Mouse (Mus musculus) stomach, embryonic 16.5 days (tissue): ENCODE data around the gene Exd2. TPM values are rescaled to one million over a fixed set of nuclear protein-coding genes. Genes with fewer than 3 reads are reported as not detected.

Experiments
- ATAC-seq: fragments of 200-750 bp; cut with Nextera tagmentation; 2 replicates; pipeline ENCODE4 v1.8.0; 2017; ENCODE audit warnings: moderate number of reproducible peaks, moderate TSS enrichment; ENCODE audit not compliant: insufficient read depth, low FRiP score
- H3K27ac ChIP-seq: fragments of 300-500 bp; sonication (generic); 2 replicates; pipeline ENCODE4 v1.5.1; 2014; ENCODE audit warnings: low read length
- H3K27me3 ChIP-seq: fragments of 300-500 bp; sonication (generic); 2 replicates; pipeline ENCODE4 v1.6.1; 2014; ENCODE audit warnings: low read length, control low read depth, mixed read lengths; ENCODE audit not compliant: control insufficient read depth, insufficient read depth
- H3K36me3 ChIP-seq: fragments of 300-500 bp; sonication (generic); 2 replicates; pipeline ENCODE4 v1.6.1; 2014; ENCODE audit warnings: low read length; ENCODE audit not compliant: control insufficient read depth, insufficient read depth
- H3K4me1 ChIP-seq: fragments of 300-500 bp; sonication (generic); 2 replicates; pipeline ENCODE4 v1.6.1; 2014; ENCODE audit warnings: low read length, control low read depth, mixed read lengths; ENCODE audit not compliant: control insufficient read depth, insufficient read depth
- H3K4me2 ChIP-seq: fragments of 300-500 bp; sonication (generic); 2 replicates; pipeline ENCODE4 v1.6.1; 2014; ENCODE audit warnings: low read depth, low read length, mixed read lengths
- H3K4me3 ChIP-seq: fragments of 300-500 bp; sonication (generic); replicated peaks from 2 replicates; pipeline ENCODE4 v1.5.1; 2014; ENCODE audit warnings: mild to moderate bottlenecking, low read length
- H3K9ac ChIP-seq: fragments of 300-500 bp; sonication (generic); 2 replicates; pipeline ENCODE4 v1.6.1; 2014; ENCODE audit warnings: low read length
- H3K9me3 ChIP-seq: fragments of 300-500 bp; sonication (generic); replicated peaks from 2 replicates; pipeline ENCODE4 v1.6.1; 2016; ENCODE audit warnings: low read length, control low read depth; ENCODE audit not compliant: control insufficient read depth
- WGBS: fragments of 180-500 bp; shearing (Covaris S2); extraction: QIAGEN DNeasy Blood & Tissue Kit; methylation state at CpG from one replicate; pipeline ENCODE4 v1.1.7; 2014; 5-methylcytosine and 5-hydroxymethylcytosine counted together
- polyA plus RNA-seq: library from polyadenylated mRNA; unstranded; fragments of >200 nt; fragmentation: Nextera tagmentation; extraction: Ambion mirVana; gene quantifications from 2 replicates; pipeline ENCODE4 v1.2.1, GENCODE M21; 2015

Exd2 gene
- polyA plus RNA-seq: 26.5 and 28.0 TPM in 2 replicates

DNA sequence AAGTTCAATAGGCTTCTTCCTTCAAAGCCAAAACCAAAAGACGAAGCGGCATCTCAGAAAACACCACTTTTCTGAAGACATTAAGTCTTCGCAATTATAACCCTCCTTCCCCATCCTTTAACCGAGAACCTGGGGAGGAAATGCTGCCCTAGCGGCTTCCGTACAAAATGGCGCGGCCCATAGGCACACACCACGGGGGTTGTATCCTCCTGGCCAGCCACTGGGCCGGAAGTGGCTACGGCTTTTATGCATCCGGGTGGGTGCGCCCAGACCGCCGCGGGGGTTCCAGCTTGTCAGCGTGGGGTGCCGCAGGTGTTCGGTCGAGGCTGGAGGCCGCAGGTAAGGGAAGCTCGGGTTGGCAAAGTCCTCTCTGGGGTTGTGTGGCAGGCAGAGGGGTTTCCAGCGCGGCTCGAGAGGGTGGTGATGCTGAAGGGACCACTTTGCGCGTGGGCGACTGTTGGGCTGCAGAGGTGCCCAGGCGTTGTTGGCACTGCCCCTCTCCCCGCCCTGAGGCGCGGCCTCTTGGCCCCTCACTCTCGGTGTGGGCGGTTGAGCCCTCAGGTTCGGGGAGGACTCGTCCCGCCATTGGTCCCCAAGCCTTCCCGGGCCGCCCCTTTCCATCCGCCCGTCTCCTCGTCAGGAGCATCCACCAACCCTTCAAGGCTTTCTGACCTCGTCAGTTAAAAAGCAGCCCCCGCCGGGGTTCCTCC, at the start of gene Exd2:
Gene Exd2, plus strand, starts transcription at position 154 of the 710 bp plus-strand sequence.
- H3K4me2 ChIP-seq: peak within 1 kb of the TSS; percentile 81
- no peaks in the 10 kb centered on the region for H3K9me3 ChIP-seq
- no peaks in the 10 kb centered on the region for H3K27me3 ChIP-seq
- no peaks in the 10 kb centered on the region for H3K36me3 ChIP-seq
- peak within 1 kb of the TSS; percentile 92 for H3K4me3 ChIP-seq
- ATAC-seq: peak; percentile 97
- under 1% methylated on average over 44 of the region's 45 CpGs for WGBS
- H3K9ac ChIP-seq: peak within 1 kb of the TSS; percentile 86
- H3K4me1 ChIP-seq: peaks cover 7% of the 10 kb centered on the region; the same call in 1 of the 2 replicates
- peak within 1 kb of the TSS; percentile 90 for H3K27ac ChIP-seq

DNA sequence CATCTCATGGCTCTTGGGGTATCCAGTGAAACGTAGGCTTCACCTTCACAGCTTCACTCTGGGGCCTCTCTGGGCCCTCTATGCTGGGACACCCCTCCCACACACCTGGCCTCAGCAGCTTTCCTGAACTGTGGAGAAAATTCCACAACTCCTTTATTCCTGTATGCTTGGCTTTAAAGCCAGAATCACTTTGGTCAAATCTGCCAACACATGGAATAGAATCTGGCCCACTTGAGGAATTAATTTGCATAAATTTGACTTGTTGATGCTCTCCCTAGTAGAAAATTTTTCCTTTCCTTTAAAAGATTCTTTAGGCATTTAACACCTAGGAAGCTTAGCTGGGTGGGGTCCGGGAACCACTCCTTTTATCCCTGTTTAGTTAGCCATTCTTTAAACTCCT, 47.8 kb upstream of the Exd2 start:
- Histone ChIP-seq H3K9ac (no peak overlapping the region), H3K36me3 (peaks cover 17% of the 10 kb centered on the region; the same call in 1 of the 2 replicates), H3K4me2 (no peak overlapping the region), H3K4me3 (no peak overlapping the region), H3K9me3 (peaks cover 13% of the 10 kb centered on the region), H3K4me1 (no peaks in the 10 kb centered on the region), H3K27me3 (no peaks in the 10 kb centered on the region), H3K27ac (no peak overlapping the region)
- whole genome bisulfite sequencing: 89% methylated on average over 2 of the region's 2 CpGs
- no peak for ATAC-seq

DNA sequence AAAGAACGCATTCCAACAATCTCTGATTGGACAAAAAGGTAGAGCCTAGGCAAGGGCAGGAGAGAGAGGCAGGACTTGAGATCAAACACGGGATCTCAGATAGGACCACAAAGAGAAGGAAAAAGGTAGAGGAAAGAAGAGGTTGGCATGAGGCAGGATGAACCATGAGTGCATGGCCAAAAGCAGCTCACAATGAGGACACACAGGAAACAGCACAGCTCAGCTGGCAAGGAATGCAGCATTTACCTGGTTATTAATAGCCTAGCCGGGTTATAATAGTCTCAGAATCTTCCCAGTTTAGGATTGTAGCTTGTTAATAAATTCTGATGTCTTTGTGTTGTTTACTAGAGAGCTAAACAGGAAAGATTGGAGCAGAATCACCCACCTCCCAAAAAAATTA, 35.2 kb upstream of the Exd2 start:
- peaks cover 3% of the 10 kb centered on the region; the same call in 1 of the 2 replicates for H3K36me3 ChIP-seq
- H3K9ac ChIP-seq: no peak overlapping the region
- no peak overlapping the region for H3K4me2 ChIP-seq
- no peaks in the 10 kb centered on the region for H3K4me1 ChIP-seq
- H3K9me3 ChIP-seq: no peaks in the 10 kb centered on the region
- no peaks in the 10 kb centered on the region for H3K27me3 ChIP-seq
- ATAC-seq: no peak
- H3K27ac ChIP-seq: no peak overlapping the region
- no peak overlapping the region for H3K4me3 ChIP-seq
- 84% methylated on average over 3 of the region's 3 CpGs for WGBS

DNA sequence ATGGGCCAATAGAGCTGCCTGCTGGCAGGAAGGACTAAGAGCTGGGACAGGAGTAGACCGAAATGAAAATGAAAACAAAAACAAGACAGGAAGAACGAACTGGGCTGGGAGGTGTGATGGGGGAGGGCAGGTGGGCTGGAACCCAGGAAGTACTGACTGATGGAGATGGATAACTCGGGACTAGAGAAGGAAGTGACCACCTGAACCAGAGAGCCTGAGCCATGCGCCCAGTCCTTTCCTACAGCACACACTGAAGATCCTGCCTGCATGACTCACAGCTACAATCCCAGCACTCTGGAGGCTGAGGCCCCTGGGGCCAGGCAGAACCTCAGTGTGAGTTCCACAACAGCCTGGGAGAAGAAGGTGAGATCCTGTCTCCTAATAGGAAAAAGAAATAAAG, 29.6 kb upstream of the Exd2 start:
- Histone ChIP-seq H3K9me3 (no peaks in the 10 kb centered on the region), H3K4me2 (no peak overlapping the region), H3K9ac (no peak overlapping the region), H3K4me1 (peaks cover 11% of the 10 kb centered on the region), H3K36me3 (no peaks in the 10 kb centered on the region), H3K27me3 (no peaks in the 10 kb centered on the region), H3K4me3 (no peak overlapping the region), H3K27ac (peak overlapping the region; percentile 10; the same call in 1 of the 2 replicates)
- 56% methylated on average over 4 of the region's 4 CpGs for WGBS
- ATAC-seq: no peak

DNA sequence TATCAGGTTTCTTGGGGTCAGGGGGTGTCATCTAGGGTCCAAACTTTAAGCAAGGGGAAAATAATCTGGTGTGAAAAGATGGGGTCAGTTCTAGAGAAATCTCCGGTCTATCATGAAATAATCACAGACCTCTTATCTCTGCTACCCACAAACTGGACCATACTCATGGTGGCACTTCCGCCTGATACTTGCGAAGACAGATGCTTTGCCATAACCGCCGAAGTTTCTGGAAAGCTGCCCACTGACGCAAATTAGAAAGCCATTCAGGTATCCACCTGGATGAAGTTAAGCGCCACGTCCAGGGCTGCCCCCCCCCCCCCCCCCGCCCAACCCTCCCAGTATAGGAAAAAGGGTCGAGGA, 28.3 kb upstream of the Exd2 start:
- H3K4me2 ChIP-seq: peak overlapping the region; percentile 56
- no peaks in the 10 kb centered on the region for H3K36me3 ChIP-seq
- peaks cover 11% of the 10 kb centered on the region for H3K4me1 ChIP-seq
- H3K27ac ChIP-seq: peak overlapping the region; percentile 97
- no peaks in the 10 kb centered on the region for H3K27me3 ChIP-seq
- H3K9me3 ChIP-seq: no peaks in the 10 kb centered on the region
- 4% methylated on average over 9 of the region's 10 CpGs for WGBS
- H3K9ac ChIP-seq: peak overlapping the region; percentile 98
- peak overlapping the region; percentile 94 for H3K4me3 ChIP-seq
- no peak for ATAC-seq

DNA sequence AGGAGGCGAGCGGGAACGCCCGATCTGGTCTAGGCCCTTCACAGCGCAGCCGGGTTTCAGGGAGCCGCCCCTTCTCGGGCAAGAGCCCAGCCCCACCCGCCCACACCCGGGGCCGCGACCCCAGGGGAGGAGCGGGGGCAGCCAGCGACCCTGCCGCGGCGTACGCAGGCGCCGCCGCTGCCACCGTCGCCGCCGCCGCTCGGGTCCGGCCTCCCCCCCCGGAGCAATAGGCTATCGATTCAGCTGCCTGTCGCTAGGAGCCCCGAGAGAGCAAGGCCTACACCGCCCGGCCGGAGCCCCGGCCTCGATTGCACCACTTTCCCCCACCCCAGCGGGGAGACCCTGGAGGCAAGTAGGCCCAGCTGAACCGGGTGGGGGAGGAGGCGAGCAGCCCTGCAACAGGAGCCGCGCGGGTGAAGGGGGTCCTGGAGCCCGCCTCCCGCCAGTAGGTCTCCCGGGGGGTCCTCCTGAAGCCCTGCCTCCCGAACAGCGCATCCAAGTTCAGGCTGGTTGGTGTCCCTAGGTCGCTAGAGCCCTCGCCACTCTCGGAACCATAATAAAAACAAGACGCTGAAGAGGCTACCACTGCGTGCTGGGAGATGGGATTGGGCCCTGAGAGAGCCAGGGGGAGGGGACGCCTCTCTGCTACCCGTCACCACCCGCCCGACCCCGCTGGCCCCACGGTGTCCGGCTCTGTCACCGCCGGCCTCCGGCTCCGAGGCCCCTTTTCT, 27.8 kb upstream of the Exd2 start:
- peaks cover 11% of the 10 kb centered on the region for H3K4me1 ChIP-seq
- peak overlapping the region; percentile 94 for H3K4me3 ChIP-seq
- H3K27ac ChIP-seq: peak overlapping the region; percentile 97
- H3K9ac ChIP-seq: peak overlapping the region; percentile 98
- ATAC-seq: peak; percentile 78
- peak overlapping the region; percentile 56 for H3K4me2 ChIP-seq
- 0% methylated on average over 62 of the region's 64 CpGs for WGBS
- no peaks in the 10 kb centered on the region for H3K36me3 ChIP-seq
- no peaks in the 10 kb centered on the region for H3K9me3 ChIP-seq
- H3K27me3 ChIP-seq: no peaks in the 10 kb centered on the region

DNA sequence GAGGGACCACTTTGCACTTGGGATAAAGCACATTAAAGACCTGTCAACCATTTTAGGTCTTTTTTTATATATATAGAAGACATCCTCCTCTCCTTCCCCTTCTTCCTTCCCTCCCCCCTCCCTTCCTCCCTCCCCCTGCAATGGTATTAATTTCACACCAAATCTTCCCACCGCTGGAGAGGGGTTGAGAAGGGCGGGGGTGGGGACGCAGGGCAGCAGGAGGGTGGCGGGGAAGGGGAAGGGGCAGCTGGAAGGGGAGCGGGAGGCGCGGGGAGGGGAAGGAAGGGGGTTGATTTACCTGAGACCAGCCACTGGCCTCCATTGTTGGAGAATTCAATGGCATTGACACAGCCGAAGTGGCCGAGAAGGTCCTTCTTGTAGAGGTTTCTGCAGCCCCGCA, 27.0 kb upstream of the Exd2 start:
- ATAC-seq: peak; percentile 1; the same call in 1 of the 2 replicates

DNA sequence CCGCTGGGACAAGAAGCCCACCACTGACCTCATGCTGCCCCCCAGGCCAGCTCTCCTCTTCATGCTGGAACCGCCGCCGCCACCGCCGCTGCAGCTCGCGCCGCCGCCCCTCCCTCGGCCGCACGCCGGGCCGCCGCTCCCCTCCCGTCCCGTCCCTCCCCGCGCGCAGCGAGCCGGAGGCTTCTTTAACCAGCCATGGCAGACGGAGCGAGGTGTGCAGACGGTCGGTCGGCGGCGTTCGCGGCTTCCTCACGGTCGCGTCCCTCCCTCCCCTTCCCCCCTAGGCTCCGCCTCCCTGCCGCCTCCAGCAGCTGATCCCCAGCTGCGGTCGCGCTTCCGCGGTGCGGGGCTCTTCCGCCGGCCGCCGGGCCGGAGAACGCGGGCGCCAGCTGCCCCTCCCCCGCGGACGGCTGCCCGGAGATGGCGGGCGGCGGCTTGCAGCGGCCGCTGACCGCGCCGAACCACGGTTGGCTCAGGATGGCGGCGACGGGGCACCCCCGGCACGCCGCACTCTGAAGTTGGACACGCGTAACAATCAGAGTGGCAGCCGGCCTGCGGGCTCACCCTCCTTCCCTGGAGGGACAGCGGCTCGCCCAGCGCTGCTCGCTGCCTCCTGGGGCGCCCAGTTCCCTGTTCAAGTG, 26.4 kb upstream of the Exd2 start, which contains the start of gene Dcaf5:
Gene Dcaf5, minus strand, starts transcription at position 266 of the 641 bp plus-strand sequence.
- no peaks in the 10 kb centered on the region for H3K27me3 ChIP-seq
- H3K9ac ChIP-seq: peak within 1 kb of the TSS; percentile 98
- H3K4me1 ChIP-seq: peaks cover 11% of the 10 kb centered on the region
- peak; percentile 79 for ATAC-seq
- under 1% methylated on average over 74 of the region's 79 CpGs for WGBS
- peak within 1 kb of the TSS; percentile 97 for H3K27ac ChIP-seq
- H3K4me2 ChIP-seq: peak within 1 kb of the TSS; percentile 56
- H3K4me3 ChIP-seq: peak within 1 kb of the TSS; percentile 94
- H3K36me3 ChIP-seq: no peaks in the 10 kb centered on the region
- no peaks in the 10 kb centered on the region for H3K9me3 ChIP-seq

More for the DNA sequence above, 27.0 kb upstream of the Exd2 start:
- H3K9ac ChIP-seq: peak overlapping the region; percentile 98
- no peaks in the 10 kb centered on the region for H3K27me3 ChIP-seq
- H3K27ac ChIP-seq: peak overlapping the region; percentile 97
- peak overlapping the region; percentile 56 for H3K4me2 ChIP-seq
- 0% methylated on average over 9 of the region's 10 CpGs for WGBS
- no peaks in the 10 kb centered on the region for H3K36me3 ChIP-seq
- peak overlapping the region; percentile 94 for H3K4me3 ChIP-seq
- no peaks in the 10 kb centered on the region for H3K9me3 ChIP-seq
- H3K4me1 ChIP-seq: peaks cover 11% of the 10 kb centered on the region
